Mouse (Mus musculus): ENCODE data around the gene Plxna3.
"Not testable (repeated sequence)": the region's sequence is repeated elsewhere in the genome, so short reads cannot be mapped to it uniquely, and the experiment has no call there.

Gene Plxna3

DNA sequence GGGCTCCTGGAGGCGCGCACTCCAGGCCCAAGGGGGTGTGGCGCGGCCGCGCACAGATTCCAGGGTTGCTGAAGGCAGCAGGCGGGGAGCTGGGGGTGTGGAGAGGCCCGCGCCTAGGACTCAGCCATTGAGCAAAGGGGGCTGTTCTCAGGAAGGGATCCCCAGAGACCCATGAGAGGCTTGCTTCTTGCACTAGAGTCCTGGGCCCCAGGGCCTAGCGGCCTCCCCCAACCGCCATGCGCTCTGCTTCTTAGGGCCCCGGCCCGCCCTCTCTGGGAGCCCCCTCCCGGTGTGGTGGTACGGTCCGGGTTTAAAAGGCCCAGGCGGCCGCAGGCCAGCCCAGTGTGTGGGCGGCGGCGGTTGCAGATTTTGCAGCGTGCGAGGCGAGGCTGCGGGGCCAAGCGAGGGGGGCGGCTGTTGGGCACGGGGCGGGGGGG lies at the start of gene Plxna3:
Gene Plxna3 (plus strand): TSS at position 342 of the 437 bp plus-strand sequence.
- DNase-seq (ENCODE audit: low spot score), result peak; percentile 64

DNA sequence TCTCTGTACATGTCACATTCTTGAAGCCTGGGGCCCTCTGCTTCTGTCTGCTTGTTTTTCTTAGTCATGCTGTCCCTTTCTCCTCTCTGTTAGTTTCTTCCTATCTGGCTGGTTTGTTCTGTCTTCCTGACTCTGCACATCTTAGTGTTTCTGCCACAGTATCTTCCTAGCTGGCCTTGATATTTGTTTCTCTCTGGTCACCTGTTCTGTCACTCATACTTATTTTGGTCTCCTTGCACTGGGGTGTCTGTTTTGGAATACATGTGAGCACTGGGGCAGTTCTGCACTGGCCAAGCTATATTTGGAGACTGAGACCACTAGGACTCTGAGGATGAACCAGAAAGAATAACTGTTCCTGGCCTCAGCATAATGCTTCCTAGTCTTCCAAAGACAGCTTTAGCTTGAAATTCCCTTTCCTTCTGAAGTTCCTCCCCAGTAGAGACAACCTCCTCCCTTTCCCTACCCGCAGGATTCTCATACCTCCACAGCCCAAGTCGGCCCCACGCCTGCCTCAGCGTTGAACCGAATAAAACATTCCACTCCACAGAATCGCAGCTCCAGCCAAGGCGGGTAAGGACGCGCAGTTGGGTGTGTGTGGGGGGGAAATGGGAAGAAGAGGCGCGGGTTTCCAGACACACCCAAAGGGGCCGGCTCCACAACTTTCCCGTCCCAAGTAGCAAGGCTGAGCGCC lies 47.7 kb upstream of the Plxna3 start:
- DNase-seq (ENCODE audit: low spot score), result no peak

DNA sequence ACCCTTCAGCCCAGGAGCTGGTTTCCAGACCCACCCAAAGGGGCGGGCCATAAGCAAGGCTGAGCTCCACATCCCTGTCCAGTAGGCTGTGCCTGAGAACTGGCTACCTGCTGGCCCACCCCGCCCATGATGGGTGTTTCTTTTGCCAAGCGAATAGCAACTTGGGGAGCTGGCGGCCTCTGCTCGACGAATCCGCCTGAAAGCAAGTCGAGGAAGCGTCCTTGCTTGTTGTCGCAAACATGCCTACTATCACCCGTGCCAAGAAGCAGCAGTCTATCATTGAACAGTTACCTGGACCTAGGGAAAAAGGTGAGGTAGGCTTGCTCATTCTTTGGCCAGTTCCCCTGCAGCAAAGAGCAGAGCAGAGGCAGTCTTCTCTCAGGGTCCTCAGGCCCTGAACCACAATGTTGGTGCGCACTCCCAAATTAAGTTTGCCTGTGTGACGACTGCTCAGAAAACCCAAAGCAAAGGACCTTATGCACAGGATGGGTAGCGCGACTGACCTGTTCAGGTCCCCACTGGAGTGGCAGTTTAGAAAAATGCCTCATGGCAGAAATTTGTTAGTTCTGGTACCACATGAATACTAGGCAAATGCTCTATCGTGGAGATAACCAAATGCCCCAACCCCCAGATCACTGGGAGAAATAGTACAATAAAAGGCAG lies 47.0 kb upstream of the Plxna3 start, which contains the start of the genes Taz and Dnase1l1:
Gene Taz (plus strand): TSS at position 181 of the 663 bp plus-strand sequence.
Gene Dnase1l1 (minus strand): TSS at position 606 of the 663 bp plus-strand sequence.
- DNase-seq (ENCODE audit: low spot score), result peak; percentile 82

DNA sequence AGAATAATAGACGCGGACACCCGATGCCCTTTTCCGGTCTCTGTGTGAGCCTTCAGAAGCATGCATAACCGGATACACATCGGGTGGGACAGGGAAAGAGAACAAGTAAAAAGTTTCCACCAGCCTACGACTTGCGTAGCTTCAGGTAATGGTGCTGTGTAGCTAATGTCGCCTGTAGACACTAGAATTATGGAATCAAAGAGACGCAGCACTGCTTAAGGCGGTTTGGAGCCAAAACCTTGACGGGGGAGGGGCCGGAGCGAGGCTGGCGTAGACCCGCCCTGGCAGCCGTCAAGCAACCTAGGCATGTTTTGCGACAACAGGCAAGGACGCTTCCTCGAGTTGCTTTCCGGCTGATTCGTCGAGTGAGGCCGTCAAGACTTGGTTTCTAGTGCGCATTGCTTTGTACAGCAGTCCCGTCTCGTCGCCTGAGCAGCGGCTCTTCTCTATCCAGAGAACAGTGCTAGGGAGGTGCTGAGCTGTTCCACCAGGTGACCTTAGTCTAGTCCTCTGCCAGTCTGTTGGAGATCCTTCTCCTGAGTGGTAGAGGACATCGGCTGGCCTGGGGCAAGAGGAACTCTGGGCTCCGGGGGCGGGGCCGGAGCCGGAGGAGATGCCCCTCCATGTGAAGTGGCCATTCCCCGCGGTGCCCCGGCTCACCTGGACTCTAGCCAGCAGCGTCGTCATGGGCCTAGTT lies 46.3 kb upstream of the Plxna3 start:
- DNase-seq (ENCODE audit: low spot score), result peak; percentile 87

DNA sequence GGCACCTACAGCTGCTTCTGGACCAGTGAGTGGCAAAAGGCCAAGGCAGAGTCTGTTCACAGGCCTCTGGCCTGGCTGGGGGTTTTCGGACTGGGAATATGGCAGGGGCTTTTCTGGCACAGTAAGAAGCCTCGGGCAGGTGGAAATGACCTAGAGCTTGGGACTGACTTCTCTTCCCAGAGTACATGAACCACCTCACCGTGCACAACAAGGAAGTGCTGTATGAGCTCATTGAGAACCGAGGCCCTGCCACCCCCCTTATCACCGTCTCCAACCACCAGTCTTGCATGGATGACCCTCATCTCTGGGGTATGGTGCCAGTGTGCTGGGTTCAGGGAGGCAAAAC lies 45.8 kb upstream of the Plxna3 start:
- no peak for DNase-seq (ENCODE audit: low spot score)

DNA sequence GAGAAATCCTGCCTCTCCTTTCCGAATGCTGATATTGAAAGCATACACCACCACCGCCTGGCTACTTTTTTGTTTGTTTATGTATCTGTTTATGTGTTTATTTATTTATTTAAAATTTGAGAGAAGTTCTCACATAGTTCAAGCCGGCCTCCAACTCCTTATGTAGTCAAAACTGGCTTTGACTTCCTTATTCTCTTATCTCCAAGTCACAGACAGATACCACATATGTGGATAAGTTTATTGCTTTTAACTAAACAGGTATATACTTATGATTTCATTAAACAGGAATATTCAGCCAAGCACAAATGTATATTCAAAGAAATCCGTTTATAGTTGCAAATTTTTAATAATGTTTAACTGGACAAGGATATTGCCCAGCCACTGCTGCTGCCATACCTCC lies 35.4 kb upstream of the Plxna3 start:
- DNase-seq (ENCODE audit: low spot score), result no peak

DNA sequence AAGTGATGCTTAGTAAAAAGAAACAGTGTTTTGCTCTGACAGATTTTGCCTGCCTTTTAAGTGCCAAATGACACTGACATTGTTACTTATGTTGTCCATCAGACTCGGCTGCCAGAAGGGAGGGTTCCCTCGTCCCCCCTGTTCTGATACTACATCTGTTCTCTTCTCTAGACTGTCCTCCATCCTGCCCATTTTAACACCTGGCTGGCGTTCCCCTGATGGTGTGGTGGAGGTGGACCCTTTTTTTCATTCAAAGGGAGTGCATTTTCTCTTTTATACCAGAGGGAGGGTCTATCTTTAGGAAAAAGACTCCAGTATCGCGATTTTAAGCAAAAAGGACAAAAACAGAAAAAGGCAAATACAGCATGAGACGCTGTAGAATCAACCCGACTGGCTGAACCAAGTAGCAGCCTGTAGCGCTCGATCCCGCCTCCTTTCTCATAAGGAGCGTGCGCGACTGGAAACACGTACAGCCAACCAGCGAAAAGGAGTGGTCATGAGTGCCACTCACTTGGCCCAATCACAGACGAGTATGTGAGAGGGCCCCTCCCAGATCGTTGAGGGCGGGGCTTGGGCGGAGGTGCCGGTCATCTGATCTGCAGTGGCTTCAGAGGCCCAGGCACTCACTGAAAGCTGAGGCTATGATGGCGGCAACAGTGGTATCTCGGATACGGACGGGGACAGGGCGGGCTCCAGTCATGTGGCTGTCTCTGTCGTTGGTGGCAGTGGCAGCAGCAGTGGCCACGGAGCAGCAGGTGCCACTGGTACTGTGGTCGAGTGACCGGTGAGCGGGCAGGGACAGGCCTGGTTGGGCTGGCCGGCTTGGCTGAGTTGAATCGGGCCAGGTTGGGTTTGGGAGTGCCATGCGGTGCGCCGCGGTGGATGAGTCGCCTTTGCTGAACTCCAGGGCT lies 32.1 kb upstream of the Plxna3 start, which contains the start of gene Atp6ap1:
Gene Atp6ap1 (plus strand): TSS at position 560 of the 911 bp plus-strand sequence.
- DNase-seq (ENCODE audit: low spot score), result peak; percentile 93

DNA sequence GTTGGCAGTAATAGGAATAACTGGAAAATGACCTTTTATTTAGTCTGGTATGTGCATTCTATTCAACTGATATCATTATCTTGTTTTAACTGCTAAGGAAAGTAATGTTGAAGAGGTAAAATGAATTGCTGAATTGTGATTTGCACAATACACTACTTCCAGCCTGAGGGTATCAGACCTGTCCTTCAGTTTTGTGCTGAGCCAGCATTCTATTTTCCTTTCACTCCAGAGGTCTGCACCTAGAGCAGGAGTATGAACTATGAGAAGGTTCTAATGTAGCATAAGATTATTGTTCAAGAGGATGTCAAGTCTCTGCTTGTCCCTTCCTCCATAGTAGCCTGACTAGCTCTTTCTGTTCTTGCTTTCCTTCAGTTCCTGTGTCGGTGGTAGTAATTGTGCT lies 30.5 kb upstream of the Plxna3 start:
- DNase-seq (ENCODE audit: low spot score), result no peak

DNA sequence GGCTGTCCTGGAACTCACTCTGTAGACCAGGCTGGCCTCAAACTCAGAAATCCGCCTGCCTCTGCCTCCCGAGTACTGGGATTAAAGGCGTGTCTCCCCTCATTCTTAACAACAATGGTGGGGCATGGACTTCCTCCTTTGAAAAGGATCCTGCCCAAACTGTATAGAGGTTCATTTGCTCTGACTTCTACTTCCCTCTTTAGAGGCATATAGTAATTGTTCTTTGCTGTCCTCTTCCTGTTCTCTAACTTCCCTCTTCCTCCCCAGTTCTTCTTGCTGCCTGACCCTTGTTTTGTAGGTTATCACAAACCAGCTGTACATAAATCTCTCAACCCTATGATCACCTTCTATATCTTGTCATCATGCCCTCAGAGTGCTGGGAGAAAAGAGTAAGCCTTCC lies 29.1 kb upstream of the Plxna3 start:
- no peak for DNase-seq (ENCODE audit: low spot score)

DNA sequence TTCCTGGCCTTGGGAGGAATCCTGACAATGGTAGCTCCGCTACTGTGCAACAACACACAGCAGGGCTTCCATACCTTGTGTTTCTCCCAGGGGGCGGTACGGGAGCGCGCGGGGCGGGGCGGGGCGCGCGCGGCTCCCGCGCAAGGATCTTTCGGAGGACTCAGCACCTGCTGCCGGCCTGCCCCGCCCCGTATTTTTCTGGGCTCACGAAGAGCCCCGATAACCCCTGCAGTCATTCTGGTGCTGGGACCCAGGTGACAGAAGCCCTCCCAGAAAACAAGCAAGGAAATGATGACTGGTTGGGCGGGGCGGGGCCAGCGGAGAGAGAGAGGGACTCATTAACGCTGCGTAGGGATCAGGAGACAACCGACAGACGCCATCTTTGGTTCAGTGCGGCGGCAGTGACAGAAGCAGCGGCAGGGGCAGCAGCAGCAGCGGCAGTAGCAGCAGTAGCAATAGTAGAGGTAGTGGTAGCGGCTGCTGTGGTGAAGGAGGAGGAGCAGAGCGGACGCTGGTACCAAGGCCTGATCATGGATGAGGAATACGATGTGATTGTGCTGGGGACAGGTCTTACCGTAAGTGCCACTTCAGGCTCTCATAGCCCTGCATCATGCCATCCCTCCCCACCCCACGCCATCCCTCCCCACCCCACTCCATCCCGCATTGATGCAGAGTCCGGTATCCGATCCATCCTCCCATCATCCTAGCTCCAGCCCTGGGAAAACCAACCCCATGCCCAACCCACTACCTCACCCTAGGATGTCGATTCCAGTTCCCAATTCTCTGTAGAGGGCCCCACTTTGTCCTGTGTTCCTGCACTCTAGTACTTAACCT lies 23.8 kb upstream of the Plxna3 start, which contains the start of gene Gdi1:
Gene Gdi1 (plus strand): TSS at position 132 of the 834 bp plus-strand sequence.
- DNase-seq (ENCODE audit: low spot score), result peak; percentile 63

DNA sequence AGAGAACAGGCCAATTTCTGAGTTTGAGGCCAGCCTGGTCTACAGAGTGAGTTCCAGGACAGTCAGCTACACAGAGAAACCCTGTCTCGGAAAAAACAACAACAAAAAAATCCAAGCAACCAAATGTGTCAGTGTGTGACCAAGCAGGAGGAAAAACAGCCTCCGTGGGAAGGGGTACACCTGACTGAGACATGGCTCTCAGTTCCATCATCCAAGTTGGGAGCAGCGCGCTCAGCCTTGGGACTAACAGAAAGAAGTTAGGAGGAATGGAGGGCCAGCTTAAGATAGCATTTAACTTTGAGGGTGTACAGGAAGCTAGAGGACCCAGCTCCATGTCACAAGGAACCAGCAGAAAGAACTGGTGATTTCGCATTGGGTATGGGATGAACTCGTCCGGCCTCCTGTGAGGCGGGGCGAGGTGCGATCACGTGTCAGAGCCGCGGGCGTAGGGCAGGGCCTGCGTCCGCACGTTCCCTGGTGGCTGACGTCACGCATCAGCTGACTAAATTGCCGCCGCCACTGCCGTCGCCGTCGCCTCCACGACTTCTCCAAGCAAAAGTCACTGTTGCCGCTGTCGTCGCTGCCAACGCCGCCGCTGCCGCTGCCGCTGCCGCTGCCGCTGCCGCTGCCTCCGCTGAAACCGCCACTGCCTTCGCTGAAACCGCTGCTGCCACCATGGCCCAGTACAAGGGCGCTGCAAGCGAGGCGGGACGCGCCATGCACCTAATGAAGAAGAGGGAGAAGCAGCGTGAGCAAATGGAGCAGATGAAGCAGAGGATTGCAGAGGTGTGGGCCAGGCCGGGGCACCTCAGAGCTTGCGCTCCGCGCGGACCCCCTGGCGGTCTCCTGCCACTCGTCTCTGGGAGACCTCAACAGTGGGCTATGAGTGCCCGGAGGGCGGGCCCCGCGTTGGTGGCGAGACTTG lies 16.1 kb upstream of the Plxna3 start, which contains the start of gene Fam50a:
Gene Fam50a (plus strand): TSS at position 494 of the 925 bp plus-strand sequence.
- peak; percentile 86 for DNase-seq (ENCODE audit: low spot score)

DNA sequence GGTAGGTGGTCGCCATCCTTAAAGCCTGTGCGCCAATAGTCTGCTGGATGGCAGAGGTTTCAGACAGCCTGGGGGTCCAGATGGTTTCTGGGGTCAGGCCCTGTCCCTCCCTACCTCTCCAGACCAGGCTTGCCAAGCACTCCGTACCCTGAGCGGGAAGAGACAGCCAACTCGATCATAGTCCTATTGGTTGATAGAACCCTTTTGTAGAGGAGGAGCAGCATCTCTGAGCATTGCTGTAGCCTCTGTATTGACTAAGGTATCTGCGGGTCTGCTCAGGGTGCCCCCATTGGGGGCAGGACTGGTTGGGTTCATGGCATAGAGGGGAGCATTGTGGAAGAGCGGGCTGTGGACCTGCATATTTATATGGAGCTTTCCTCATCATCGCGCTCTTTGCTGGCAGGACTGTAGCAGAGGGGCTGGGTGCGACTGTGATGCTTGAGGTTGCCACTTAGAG lies 377 bp downstream of the Plxna3 start:
- DNase-seq (ENCODE audit: low spot score), result no peak

DNA sequence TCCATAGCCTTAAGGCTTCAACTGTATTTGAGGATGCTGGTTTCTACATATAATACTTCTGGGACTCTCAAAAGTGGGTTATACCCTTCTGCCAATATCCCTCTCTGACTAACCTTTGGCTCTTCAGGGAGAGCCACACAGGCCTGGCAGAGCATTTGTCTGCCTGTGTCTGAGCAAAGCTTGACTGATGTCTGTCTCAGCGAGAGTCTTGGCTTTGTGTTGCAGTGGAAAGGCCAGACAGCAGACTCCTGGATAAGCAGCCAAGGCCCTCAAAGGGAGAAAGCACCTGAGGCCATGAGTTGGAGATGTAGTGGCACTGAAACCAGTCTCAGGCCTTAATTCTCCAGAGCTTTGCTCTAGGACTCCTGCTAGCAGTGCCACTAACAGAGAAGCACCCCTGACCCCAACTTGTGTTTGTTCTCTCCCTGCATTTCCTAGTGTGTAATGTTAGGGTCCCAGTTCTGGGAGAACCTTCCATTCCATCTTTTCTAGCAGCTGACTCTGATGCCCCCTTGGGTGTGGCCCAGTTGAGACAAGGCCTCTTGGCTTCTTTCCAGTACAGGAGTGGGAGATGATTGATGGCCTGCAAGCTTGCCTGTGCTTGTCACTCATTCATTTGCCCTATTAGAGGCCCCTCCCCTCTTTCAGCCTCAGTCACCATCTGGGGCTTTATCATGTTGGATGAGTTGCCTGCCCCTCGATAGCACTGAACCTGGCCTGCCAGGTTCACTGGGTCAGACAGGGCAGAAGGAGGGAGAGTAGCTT lies 1.5 kb downstream of the Plxna3 start:
- no peak for DNase-seq (ENCODE audit: low spot score)

DNA sequence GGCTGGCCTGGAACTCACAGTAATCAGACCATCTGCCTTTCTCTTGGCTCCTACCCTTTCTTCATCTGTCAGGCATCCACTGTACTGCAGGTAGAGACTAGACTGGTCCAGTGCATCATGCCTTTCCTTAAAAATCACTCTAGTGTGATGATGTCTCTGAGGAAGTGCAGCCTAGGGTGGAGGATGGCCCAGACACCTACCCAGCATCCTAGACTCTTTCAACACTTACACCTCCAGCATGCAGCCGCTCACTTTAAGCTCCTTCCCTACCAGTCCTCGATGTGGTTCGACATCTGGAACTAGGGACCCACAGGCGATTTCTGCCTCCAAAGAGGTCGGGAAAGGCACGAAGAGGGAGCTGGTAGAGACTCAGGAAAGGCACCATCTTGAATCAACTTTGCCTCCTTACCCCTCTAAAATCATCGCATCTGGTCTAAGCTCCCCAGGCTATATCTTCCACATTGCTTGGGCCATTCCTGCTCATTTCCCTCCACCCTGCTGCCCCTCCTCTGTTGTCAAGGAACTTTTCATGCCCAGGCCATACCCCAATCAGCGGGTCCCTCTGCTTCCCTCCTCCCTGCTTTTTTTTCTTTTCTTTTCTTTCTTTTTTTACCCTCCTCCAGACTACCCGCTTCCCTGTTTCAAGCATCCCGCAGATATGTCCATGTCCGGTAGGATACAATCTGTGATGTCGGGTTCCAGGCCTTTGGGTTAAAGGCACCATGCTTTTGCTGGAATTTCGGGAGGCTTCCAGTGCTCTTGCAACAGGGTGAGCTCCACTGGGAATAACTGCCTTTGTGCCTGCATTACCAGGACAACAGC lies 24.0 kb downstream of the Plxna3 start:
- DNase-seq (ENCODE audit: low spot score), result no peak

DNA sequence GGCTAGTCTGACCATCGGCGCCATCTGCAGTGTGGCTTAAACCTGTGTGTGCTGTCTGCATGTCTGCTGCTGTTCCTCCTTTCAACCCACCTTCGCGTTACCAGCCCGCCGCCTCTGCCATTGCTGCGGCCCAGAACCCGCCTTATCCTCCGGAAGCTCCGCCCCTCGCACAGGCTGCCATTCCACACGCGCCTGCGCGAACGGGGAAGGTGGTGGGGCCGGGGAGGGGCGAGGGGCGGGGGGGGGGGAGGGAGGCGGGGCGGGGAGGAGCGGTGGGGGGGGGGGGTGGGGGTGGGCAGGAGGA lies 24.6 kb downstream of the Plxna3 start, which contains the start of gene Lage3:
Gene Lage3 (minus strand): TSS at position 152 of the 304 bp plus-strand sequence.
- peak; percentile 79 for DNase-seq (ENCODE audit: low spot score)

DNA sequence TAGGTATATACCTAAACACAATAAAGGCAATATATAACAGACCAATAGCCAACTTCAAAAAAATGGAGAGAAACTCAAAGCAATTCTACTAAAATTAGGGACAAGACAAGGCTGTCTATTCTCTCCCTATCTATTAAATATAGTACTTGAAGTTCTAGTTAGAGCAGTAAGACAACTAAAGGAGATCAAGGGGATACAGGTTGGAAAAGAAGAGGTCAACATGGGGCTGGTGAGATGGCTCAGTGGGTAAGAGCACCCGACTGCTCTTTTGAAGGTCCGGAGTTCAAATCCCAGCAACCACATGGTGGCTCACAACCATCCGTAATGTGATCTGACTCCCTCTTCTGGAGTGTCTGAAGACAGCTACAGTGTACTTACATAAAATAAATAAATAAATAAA lies 28.2 kb downstream of the Plxna3 start:
- not testable (repeated sequence) for DNase-seq (ENCODE audit: low spot score)

DNA sequence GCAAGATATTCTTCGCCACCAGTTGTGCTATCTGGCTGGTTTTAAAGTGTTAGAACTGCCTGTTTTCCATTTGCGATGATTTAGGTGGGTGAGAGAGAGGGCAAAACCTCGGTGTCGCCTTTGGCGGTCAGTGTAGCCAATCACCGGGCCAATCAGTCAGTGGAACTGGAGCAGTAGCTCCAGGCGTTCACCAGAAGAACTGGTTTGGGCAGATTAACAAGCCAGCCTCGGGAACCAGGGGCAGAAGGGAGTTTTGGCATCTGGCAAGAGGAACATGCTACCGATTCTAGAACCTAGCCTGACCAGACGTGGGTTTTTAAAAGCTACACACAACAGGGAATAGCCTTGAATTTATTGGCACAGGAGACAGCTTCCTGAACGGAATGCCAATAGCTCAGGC lies 30.3 kb downstream of the Plxna3 start:
- no peak for DNase-seq (ENCODE audit: low spot score)

DNA sequence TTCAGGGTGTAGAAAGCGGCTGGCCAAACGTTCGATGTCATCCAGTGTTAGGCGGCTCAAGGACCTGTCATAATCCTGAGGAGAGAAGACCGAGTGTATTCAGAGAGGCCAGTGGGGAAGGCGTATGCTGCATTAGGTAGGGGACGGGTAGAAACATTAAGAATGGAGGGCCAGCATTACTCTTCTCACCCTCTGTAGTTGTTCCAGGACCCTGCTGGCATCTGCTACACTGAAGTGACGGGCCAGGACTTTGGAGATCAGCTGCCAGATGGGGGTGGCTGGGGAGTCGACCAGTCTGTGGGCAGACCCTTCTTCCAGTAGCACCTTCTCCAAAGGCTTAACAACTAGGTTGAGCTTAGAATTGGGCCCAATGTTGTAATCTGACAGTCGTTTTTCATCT lies 38.6 kb downstream of the Plxna3 start:
- no peak for DNase-seq (ENCODE audit: low spot score)

All from testis, postnatal 14 days (tissue).